Mouse (Mus musculus): ENCODE measurements at regions not wholly inside any gene's neighbourhood (a gene's known extent, or its start where the extent isn't known, plus 50 kb on each side); places are given as distances from the start of the nearest gene placed in this dataset.

DNA sequence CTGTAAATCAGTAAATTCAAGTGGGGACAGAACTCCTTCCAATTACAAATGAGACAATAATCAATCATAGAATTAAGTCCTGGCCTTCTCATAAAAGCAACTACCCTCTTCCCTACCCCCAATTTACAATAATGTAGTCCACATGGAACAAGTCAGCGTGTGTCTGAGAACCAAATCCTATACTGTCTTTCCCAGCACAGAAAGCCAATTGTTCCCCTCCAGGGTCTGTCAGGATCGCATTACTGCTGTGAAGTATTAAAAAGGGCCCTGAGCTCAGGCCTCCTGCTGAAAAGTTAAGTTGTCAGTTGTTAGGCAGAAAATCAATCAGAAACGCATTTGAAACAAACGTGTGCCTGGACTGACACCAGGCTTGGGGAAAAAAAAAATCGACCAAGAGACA lies 205.6 kb downstream of the Parm1 start:
- TF ChIP-seq CTCF (IDR thresholded peaks at IDR 0.05; ENCODE audit: extremely low read depth, insufficient read depth, low read length) = no peak
- TF ChIP-seq POLR2A (IDR thresholded peaks at IDR 0.05; ENCODE audit: extremely low read depth, insufficient read depth, low read length) = no peak
- Histone ChIP-seq H3K27ac (ENCODE audit: insufficient read depth, low read length) (no peak overlapping the region), H3K4me3 (ENCODE audit: insufficient read depth, low read length) (no peak overlapping the region), H3K4me1 (ENCODE audit: control insufficient read depth, insufficient read depth, low read length) (no peaks in the 10 kb centered on the region)

- no peaks in the 10 kb centered on the region for H3K4me1 ChIP-seq (ENCODE audit: control insufficient read depth, insufficient read depth, low read length)
- H3K27ac ChIP-seq (ENCODE audit: insufficient read depth, low read length) = no peak overlapping the region
- no peak for TF ChIP-seq POLR2A (IDR thresholded peaks at IDR 0.05; ENCODE audit: extremely low read depth, insufficient read depth, low read length)
- no peak for TF ChIP-seq CTCF (IDR thresholded peaks at IDR 0.05; ENCODE audit: extremely low read depth, insufficient read depth, low read length)
- no peak overlapping the region for H3K4me3 ChIP-seq (ENCODE audit: insufficient read depth, low read length)
Measured at GRCm38 (mm10) chr5:91722403-91722802, 205.0 kb downstream of the Parm1 start.

GRCm38 (mm10) chr5:91721231-91722096 lies 204.0 kb downstream of the Parm1 start:
- Histone ChIP-seq H3K4me1 (ENCODE audit: control insufficient read depth, insufficient read depth, low read length) (no peaks in the 10 kb centered on the region; the same call in 1 of the 2 replicates), H3K4me3 (ENCODE audit: insufficient read depth, low read length) (no peak overlapping the region), H3K27ac (ENCODE audit: insufficient read depth, low read length) (no peak overlapping the region)
- TF ChIP-seq CTCF (IDR thresholded peaks at IDR 0.05; ENCODE audit: extremely low read depth, insufficient read depth, low read length) = no peak
- TF ChIP-seq POLR2A (IDR thresholded peaks at IDR 0.05; ENCODE audit: extremely low read depth, insufficient read depth, low read length) = no peak

GRCm38 (mm10) chr5:91713020-91713419 lies 195.6 kb downstream of the Parm1 start:
- Histone ChIP-seq H3K4me1 (ENCODE audit: control insufficient read depth, insufficient read depth, low read length) (peaks cover 6% of the 10 kb centered on the region), H3K27ac (ENCODE audit: insufficient read depth, low read length) (no peak overlapping the region), H3K4me3 (ENCODE audit: insufficient read depth, low read length) (no peak overlapping the region)
- TF ChIP-seq POLR2A (IDR thresholded peaks at IDR 0.05; ENCODE audit: extremely low read depth, insufficient read depth, low read length) = no peak
- TF ChIP-seq CTCF (IDR thresholded peaks at IDR 0.05; ENCODE audit: extremely low read depth, insufficient read depth, low read length) = no peak

GRCm38 (mm10) chr5:91709494-91710286 lies 192.3 kb downstream of the Parm1 start:
- H3K4me3 ChIP-seq (ENCODE audit: insufficient read depth, low read length) = no peak overlapping the region
- peaks cover 6% of the 10 kb centered on the region for H3K4me1 ChIP-seq (ENCODE audit: control insufficient read depth, insufficient read depth, low read length)
- H3K27ac ChIP-seq (ENCODE audit: insufficient read depth, low read length) = peak overlapping the region; percentile 13; the same call in 1 of the 2 replicates
- no peak for TF ChIP-seq POLR2A (IDR thresholded peaks at IDR 0.05; ENCODE audit: extremely low read depth, insufficient read depth, low read length)
- TF ChIP-seq CTCF (IDR thresholded peaks at IDR 0.05; ENCODE audit: extremely low read depth, insufficient read depth, low read length) = no peak

GRCm38 (mm10) chr5:91708149-91708548 lies 190.7 kb downstream of the Parm1 start:
- Histone ChIP-seq H3K4me1 (ENCODE audit: control insufficient read depth, insufficient read depth, low read length) (peaks cover 6% of the 10 kb centered on the region), H3K4me3 (ENCODE audit: insufficient read depth, low read length) (no peak overlapping the region), H3K27ac (ENCODE audit: insufficient read depth, low read length) (no peak overlapping the region)
- TF ChIP-seq CTCF (IDR thresholded peaks at IDR 0.05; ENCODE audit: extremely low read depth, insufficient read depth, low read length) (no peak), POLR2A (IDR thresholded peaks at IDR 0.05; ENCODE audit: extremely low read depth, insufficient read depth, low read length) (no peak)

DNA sequence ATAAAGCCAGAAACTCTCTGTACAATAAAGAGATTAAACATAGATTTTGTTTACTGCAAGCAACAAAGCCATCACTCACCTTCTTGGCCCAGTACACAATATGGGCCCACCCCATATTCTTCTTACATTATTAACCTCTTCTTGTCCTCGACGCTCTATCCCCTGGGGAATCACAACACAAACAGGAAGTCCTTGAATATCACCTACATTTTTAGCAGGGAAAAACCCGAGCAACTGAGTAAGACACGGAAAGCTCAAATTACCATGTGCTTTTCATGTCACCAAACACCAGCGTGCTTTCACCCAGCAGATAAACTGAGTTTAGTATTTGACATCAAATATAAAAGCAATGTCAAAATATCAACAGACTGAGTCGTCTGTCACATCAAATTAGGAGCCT lies 179.7 kb downstream of the Parm1 start:
- TF ChIP-seq CTCF (IDR thresholded peaks at IDR 0.05; ENCODE audit: extremely low read depth, insufficient read depth, low read length) = no peak
- no peak for TF ChIP-seq POLR2A (IDR thresholded peaks at IDR 0.05; ENCODE audit: extremely low read depth, insufficient read depth, low read length)

DNA sequence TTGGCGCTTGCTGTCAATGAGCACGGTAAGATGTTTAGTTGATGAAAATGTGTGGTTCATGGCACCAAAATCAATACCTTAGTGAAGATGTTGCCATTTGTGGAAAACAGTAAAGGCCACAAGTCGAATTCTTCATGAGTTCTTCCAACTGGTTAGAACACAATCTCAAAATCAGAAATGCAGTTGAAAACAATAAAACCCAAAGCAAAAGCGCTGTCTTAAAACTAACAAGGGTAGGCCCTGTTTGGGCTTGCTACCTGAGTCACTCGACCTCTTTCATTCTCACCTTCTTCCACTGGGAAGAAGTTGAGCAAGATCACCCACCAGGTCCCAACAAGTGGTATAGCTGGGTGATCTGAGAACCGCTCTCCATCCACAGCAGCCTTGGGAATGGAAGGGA lies 179.1 kb downstream of the Parm1 start:
- Histone ChIP-seq H3K27ac (ENCODE audit: insufficient read depth, low read length) (no peak overlapping the region), H3K4me1 (ENCODE audit: control insufficient read depth, insufficient read depth, low read length) (no peaks in the 10 kb centered on the region), H3K4me3 (ENCODE audit: insufficient read depth, low read length) (no peak overlapping the region)
- TF ChIP-seq CTCF (IDR thresholded peaks at IDR 0.05; ENCODE audit: extremely low read depth, insufficient read depth, low read length) (no peak), POLR2A (IDR thresholded peaks at IDR 0.05; ENCODE audit: extremely low read depth, insufficient read depth, low read length) (no peak)

More for the DNA sequence above, 179.7 kb downstream of the Parm1 start:
- H3K27ac ChIP-seq (ENCODE audit: insufficient read depth, low read length) = no peak overlapping the region
- H3K4me1 ChIP-seq (ENCODE audit: control insufficient read depth, insufficient read depth, low read length) = no peaks in the 10 kb centered on the region
- no peak overlapping the region for H3K4me3 ChIP-seq (ENCODE audit: insufficient read depth, low read length)

- H3K4me1 ChIP-seq (ENCODE audit: control insufficient read depth, insufficient read depth, low read length) = no peaks in the 10 kb centered on the region
- no peak for TF ChIP-seq POLR2A (IDR thresholded peaks at IDR 0.05; ENCODE audit: extremely low read depth, insufficient read depth, low read length)
- no peak for TF ChIP-seq CTCF (IDR thresholded peaks at IDR 0.05; ENCODE audit: extremely low read depth, insufficient read depth, low read length)
- H3K27ac ChIP-seq (ENCODE audit: insufficient read depth, low read length) = no peak overlapping the region
Measured at GRCm38 (mm10) chr5:91695632-91696031, 178.2 kb downstream of the Parm1 start.

More at GRCm38 (mm10) chr5:91695632-91696031, 178.2 kb downstream of the Parm1 start:
- no peak overlapping the region for H3K4me3 ChIP-seq (ENCODE audit: insufficient read depth, low read length)

All from cortical plate, adult 2 months (tissue).